Comparison of ENCODE assay signal across 21 mouse cellular contexts in genomic region chr2:78026808-78027207, GRCm38 (mm10).
DNase-seq lines count a peak whose midpoint lies in the region; ATAC-seq and TF ChIP-seq lines count a peak whose summit lies in the region.
"Had no signal": no experiment of that assay in that cellular context is flagged by ENCODE, and none has a peak within 500 bp of the region (broad histone marks: within the 10 kb centered on the region; RNA-seq: fewer than 3 reads in every experiment).

No protein-coding gene starts in this region.

- H3K9ac ChIP-seq in lung, embryonic 14.5 days, result no peak overlapping the region
- H3K9ac ChIP-seq in intestine, postnatal 0 days (ENCODE audit: low read depth, low read length), result no peak overlapping the region
- H3K9ac ChIP-seq: embryonic facial prominence, embryonic 13.5 days; forebrain, embryonic 13.5 days; forebrain, postnatal 0 days; heart, embryonic 13.5 days; hindbrain, embryonic 15.5 days had no signal

- H3K4me3 ChIP-seq in lung, embryonic 14.5 days (ENCODE audit: low read depth, low read length), result no peak overlapping the region
- no peak overlapping the region for H3K4me3 ChIP-seq in intestine, postnatal 0 days (ENCODE audit: low read depth, low read length)
- H3K4me3 ChIP-seq: embryonic facial prominence, embryonic 13.5 days; forebrain, embryonic 13.5 days; gastrocnemius, adult 2 months; heart, embryonic 13.5 days; hindbrain, embryonic 15.5 days had no signal

- WGBS in lung, embryonic 14.5 days, result 29% methylated on average over 6 of the region's 6 CpGs
- 40% methylated on average over 6 of the region's 6 CpGs for WGBS in intestine, postnatal 0 days

- ATAC-seq in lung, embryonic 14.5 days (ENCODE audit: insufficient read depth), result peak; percentile 60; the same call in 1 of the 2 replicates
- 0 out of 2 replicates have a peak, but pooled peaks have one; percentile 36 for ATAC-seq in common myeloid progenitor, adult 5-6 weeks (replicated peaks; ENCODE audit: low read depth, poor library complexity, severe bottlenecking)
- no peak for ATAC-seq in intestine, postnatal 0 days
- ATAC-seq: forebrain, embryonic 13.5 days; forebrain, postnatal 0 days had no signal

- DNase-seq in lung, embryonic 14.5 days, result peak; percentile 43
- no peak for DNase-seq in lung, postnatal 10 days
- peak; percentile 45 for DNase-seq in retina, adult 2 months (ENCODE audit: low read depth, low spot score)
- DNase-seq in retina, embryonic 14.5 days (ENCODE audit: low spot score), result no peak
- peak; percentile 36 for DNase-seq in retina, postnatal 1 day
- DNase-seq in B cell, adult 2 months, result no peak
- DNase-seq: adrenal gland, postnatal 14 days; cerebellum, adult 18-20 months; cerebellum, adult 9-11 months; cerebellum, postnatal 36 days; forebrain, postnatal 0 days; gastrocnemius, adult 2 months; gastrocnemius, postnatal 36 days; heart, adult 11 months; heart, postnatal 36 days had no signal

- no peaks in the 10 kb centered on the region for H3K4me1 ChIP-seq in lung, embryonic 14.5 days (ENCODE audit: insufficient read depth)
- H3K4me1 ChIP-seq in intestine, postnatal 0 days (replicated peaks; ENCODE audit: control insufficient read depth, insufficient read depth, low read length), result no peaks in the 10 kb centered on the region
- H3K4me1 ChIP-seq: forebrain, embryonic 13.5 days; heart, embryonic 13.5 days; hindbrain, embryonic 15.5 days had no signal

- TF ChIP-seq CTCF in lung, embryonic 14.5 days (IDR thresholded peaks at IDR 0.05; ENCODE audit: low read depth), result no peak
- no peak for TF ChIP-seq CTCF in intestine, postnatal 0 days (IDR thresholded peaks at IDR 0.05; ENCODE audit: low read depth)

- H3K9me3 ChIP-seq in lung, embryonic 14.5 days (ENCODE audit: low read depth, low read length), result no peaks in the 10 kb centered on the region; the same call in 1 of the 2 replicates
- no peaks in the 10 kb centered on the region for H3K9me3 ChIP-seq in intestine, postnatal 0 days (ENCODE audit: control insufficient read depth)
- H3K9me3 ChIP-seq: embryonic facial prominence, embryonic 13.5 days; forebrain, embryonic 13.5 days; heart, embryonic 13.5 days; hindbrain, embryonic 15.5 days had no signal

- H3K4me2 ChIP-seq in lung, embryonic 14.5 days, result no peak overlapping the region
- no peak overlapping the region for H3K4me2 ChIP-seq in intestine, postnatal 0 days (replicated peaks; ENCODE audit: low read depth)
- H3K4me2 ChIP-seq: embryonic facial prominence, embryonic 13.5 days; forebrain, embryonic 13.5 days; heart, embryonic 13.5 days; hindbrain, embryonic 15.5 days had no signal

- H3K27me3 ChIP-seq in lung, embryonic 14.5 days (ENCODE audit: insufficient read depth, low read length), result no peaks in the 10 kb centered on the region
- H3K27me3 ChIP-seq in intestine, postnatal 0 days (replicated peaks; ENCODE audit: control insufficient read depth, insufficient read depth, low read length), result no peaks in the 10 kb centered on the region
- H3K27me3 ChIP-seq: embryonic facial prominence, embryonic 13.5 days; forebrain, embryonic 13.5 days; heart, embryonic 13.5 days; hindbrain, embryonic 15.5 days had no signal

- H3K36me3 ChIP-seq in lung, embryonic 14.5 days (ENCODE audit: insufficient read depth), result no peaks in the 10 kb centered on the region
- H3K36me3 ChIP-seq in intestine, postnatal 0 days (ENCODE audit: control insufficient read depth, insufficient read depth), result no peaks in the 10 kb centered on the region
- H3K36me3 ChIP-seq: embryonic facial prominence, embryonic 13.5 days; heart, embryonic 13.5 days; hindbrain, embryonic 15.5 days had no signal

- H3K27ac ChIP-seq in lung, embryonic 14.5 days (ENCODE audit: low read depth), result no peak overlapping the region
- H3K27ac ChIP-seq in intestine, postnatal 0 days (ENCODE audit: low read depth, low read length), result no peak overlapping the region
- H3K27ac ChIP-seq: embryonic facial prominence, embryonic 13.5 days; forebrain, embryonic 13.5 days; gastrocnemius, adult 2 months; heart, embryonic 13.5 days; hindbrain, embryonic 15.5 days had no signal

Comparison
In these comparisons a context has a peak if more than half of its experiments do, and no peak if none do; other contexts are left out.
1. DNase-seq: peak in lung, embryonic 14.5 days (single experiment), retina, adult 2 months (single experiment) and retina, postnatal 1 day (single experiment); none in lung, postnatal 10 days (single experiment), retina, embryonic 14.5 days (single experiment) and B cell, adult 2 months (0 of 2).